Mouse (Mus musculus) adrenal gland, postnatal 14 days (tissue): ENCODE data around the gene Tgfbr3l. TPM values are rescaled to one million over a fixed set of nuclear protein-coding genes. Genes with fewer than 3 reads are reported as not detected.

Source experiments
- DNase-seq: peaks from one replicate; pipeline ENCODE4 v3.0.0; 2021; ENCODE audit warnings: mixed read lengths
- total RNA-seq: library from RNA; stranded (reverse); gene quantifications from 2 replicates; pipeline ENCODE4 v1.2.3, GENCODE M21; 2021

Tgfbr3l gene
- total RNA-seq, 1 experiment from 2014 or later, result 12.2 TPM

GRCm38 (mm10) chr8:4265160-4265914 is 17.3 kb downstream of the Tgfbr3l start:
- DNase-seq, result no peak

DNA sequence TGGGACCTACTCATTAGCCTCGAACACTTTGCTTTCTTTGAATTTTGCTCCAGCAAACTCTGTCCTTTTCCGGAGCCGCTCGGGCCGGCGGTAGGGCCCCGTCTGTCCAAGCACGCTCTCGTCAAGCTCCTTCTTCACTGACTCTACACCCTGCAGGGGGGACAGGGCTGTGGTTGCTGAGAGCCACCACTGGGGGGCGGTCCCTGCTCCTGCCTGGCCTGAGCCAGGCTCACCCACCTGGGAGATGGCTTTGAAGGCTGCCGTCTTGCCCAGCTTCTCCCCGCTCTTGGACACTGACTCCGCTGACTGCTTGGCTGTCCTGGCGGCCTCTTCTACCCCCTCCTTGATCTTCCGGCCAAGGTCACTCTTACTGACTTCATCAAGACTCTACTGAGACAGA is 19.6 kb downstream of the Tgfbr3l start:
- DNase-seq, result peak; percentile 65

DNA sequence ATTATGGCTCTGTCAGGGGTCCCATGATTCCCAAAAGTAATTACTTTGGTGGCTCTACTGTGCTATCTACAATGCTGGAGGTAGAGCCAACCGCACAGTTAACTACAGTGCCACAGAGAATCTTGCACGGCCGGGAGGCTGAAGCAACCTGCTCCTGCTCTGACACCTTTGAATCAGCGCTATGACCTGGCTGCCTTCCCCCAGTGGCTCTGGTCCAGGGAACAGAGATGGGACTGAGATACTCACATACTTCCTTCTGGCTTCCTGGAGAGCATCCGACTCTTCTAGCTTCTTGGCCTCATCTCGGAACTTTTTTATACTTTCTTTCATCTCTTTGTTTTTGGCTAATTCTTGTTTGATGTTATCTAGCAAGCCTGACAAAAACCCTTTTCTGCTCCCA is 21.6 kb downstream of the Tgfbr3l start:
- DNase-seq, result no peak

- peak; percentile 98 for DNase-seq
These were observed 27.5 kb downstream of the Tgfbr3l start, which contains the start of gene Timm44 for GRCm38 (mm10) chr8:4275275-4276110. Gene Timm44 (minus strand): TSS chr8:4275913.

DNA sequence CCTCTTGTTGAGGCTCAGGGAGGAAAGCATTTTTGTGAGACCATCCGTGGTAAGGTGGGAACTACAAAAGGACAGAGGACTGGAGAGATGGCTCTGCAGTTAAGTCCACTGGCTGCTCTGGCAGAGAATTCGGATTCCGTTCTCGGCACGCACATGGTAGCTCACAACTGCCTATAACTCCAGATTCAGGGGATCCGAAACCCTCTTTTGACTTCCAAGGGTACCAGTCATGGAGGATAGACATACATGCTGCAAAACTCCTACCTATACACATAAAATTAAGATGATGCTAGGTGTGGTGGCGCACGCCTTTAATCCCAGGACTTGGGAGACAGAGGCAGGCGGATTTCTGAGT is 28.1 kb downstream of the Tgfbr3l start:
- no peak for DNase-seq

GRCm38 (mm10) chr8:4292738-4293137 is 44.7 kb downstream of the Tgfbr3l start:
- no peak for DNase-seq

DNA sequence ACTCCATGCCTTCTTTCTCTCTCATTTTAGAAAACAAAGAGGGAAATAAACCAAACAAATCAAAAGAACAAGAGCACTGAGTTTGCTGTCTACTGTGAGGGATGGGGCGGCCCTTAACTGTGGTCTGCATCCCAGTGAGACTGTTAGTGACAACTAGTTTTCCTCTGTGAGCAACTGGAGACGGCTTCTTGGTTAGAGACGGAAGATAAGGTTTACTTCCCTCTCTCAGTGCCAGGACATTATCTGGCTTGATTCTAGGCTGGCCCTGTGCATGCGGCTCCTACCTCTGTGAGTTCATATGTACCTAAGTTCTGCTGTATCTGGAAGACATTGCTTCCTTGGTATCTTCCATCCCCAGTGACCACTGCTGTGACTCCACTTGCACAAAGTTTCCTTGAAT is 49.8 kb downstream of the Tgfbr3l start:
- no peak for DNase-seq

Other genes with a start within 250 kb of the Tgfbr3l start
- gene Cd209f, start 142.4 kb upstream of the Tgfbr3l start, total RNA-seq, result 0.34 and 2.1 TPM in 2 replicates
- 0.30 TPM in 1 of 2 replicates, not detected in the other for gene Cd209g, start 114.1 kb upstream of the Tgfbr3l start, total RNA-seq
- 29.6 and 34.9 TPM in 2 replicates for gene Evi5l, start 81.6 kb upstream of the Tgfbr3l start, total RNA-seq
- 3.7 and 4.7 TPM in 2 replicates for gene Prr36, start 30.8 kb upstream of the Tgfbr3l start, total RNA-seq
- 12.7 and 16.6 TPM in 2 replicates for gene Lrrc8e, start 21.4 kb upstream of the Tgfbr3l start, total RNA-seq
- gene Map2k7, start 9.5 kb upstream of the Tgfbr3l start, total RNA-seq, result 75.9 and 86.0 TPM in 2 replicates
- not detected in 2 replicates for gene Gm49320, start 9.3 kb upstream of the Tgfbr3l start, total RNA-seq
- 21.0 and 24.3 TPM in 2 replicates for gene Snapc2, start 4.9 kb downstream of the Tgfbr3l start, total RNA-seq
- 7.9 and 11.3 TPM in 2 replicates for gene Ctxn1, start 11.1 kb downstream of the Tgfbr3l start, total RNA-seq
- 142 and 154 TPM in 2 replicates for gene Timm44, start 27.7 kb downstream of the Tgfbr3l start, total RNA-seq
- gene Ccl25, start 77.0 kb downstream of the Tgfbr3l start, total RNA-seq, result 16.1 and 18.2 TPM in 2 replicates
- gene Elavl1, start 77.2 kb downstream of the Tgfbr3l start, total RNA-seq, result 93.4 and 102 TPM in 2 replicates
- gene Cers4, start 244.8 kb downstream of the Tgfbr3l start, total RNA-seq, result 16.4 and 20.5 TPM in 2 replicates